Mouse (Mus musculus) heart, adult 2 months (tissue): ENCODE data around the gene Myrfl.

ENCODE experiments used
- CTCF ChIP-seq: fragments of 200-600 bp; IDR thresholded peaks from 2 replicates; pipeline ENCODE4 v1.8.1; 2022; ENCODE audit warnings: antibody characterized with exemption, mild to moderate bottlenecking, moderate library complexity
- POLR2A ChIP-seq: fragments of 200-500 bp; IDR thresholded peaks from 2 replicates; pipeline ENCODE4 v1.6.1; 2011; ENCODE audit warnings: mild to moderate bottlenecking, low read depth, low read length, control low read depth; ENCODE audit not compliant: insufficient read depth

GRCm38 (mm10) chr10:116890587-116890986 lies 6.1 kb downstream of the Myrfl start:
- TF ChIP-seq CTCF (no peak), POLR2A (no peak)
